Mouse (Mus musculus) left cerebral cortex, postnatal 36 days (tissue): Measurements from ENCODE around the gene Syne3. TPM values are rescaled to one million over a fixed set of nuclear protein-coding genes. Genes with fewer than 3 reads are reported as not detected.
A peak's percentile ranks its signal among the peaks of the same experiment; 100 is the strongest.

Experiments
- microRNA-seq: library from miRNA; unstranded; fragments of <30 nt; microRNA quantifications from one replicate; pipeline ENCODE4 v1.2.0, GENCODE M21; 2022
- total RNA-seq, 2 experiments: library from RNA; stranded (reverse); gene quantifications; 2 replicates each; pipeline ENCODE4 v1.2.3; 2021

The Syne3 gene
- total RNA-seq, 2 experiments from 2014 or later = 1.0 to 2.1 TPM

Small RNA genes within 50 kb of the gene (microRNA-seq; reads per million reads assigned to microRNA genes)
- 11.2 reads per million, percentile 31 among the genes with 10 or more reads in this experiment for gene Mir3069

Other genes starting within 250 kb of the Syne3 start
- 10 to 100 TPM; 45.7 to 53.7 TPM for gene Clmn, start 144.7 kb downstream of the Syne3 start, total RNA-seq
- gene Glrx5, start 22.9 kb upstream of the Syne3 start, total RNA-seq = 10 to 100 TPM; 41.1 to 51.5 TPM
- not detected for gene Tcl1b2, start 136.2 kb upstream of the Syne3 start, total RNA-seq
- gene Tcl1b1, start 149.9 kb upstream of the Syne3 start, total RNA-seq = not detected
- gene Tcl1b5, start 166.5 kb upstream of the Syne3 start, total RNA-seq = not detected
- gene Tcl1b3, start 181.2 kb upstream of the Syne3 start, total RNA-seq = not detected
- gene Tcl1b4, start 192.1 kb upstream of the Syne3 start, total RNA-seq = not detected
- gene Tcl1, start 213.0 kb upstream of the Syne3 start, total RNA-seq = not detected